Mouse (Mus musculus) stomach, postnatal 0 days (tissue): ENCODE data around the gene Ankrd12.

Source experiments
- CTCF ChIP-seq: IDR thresholded peaks from 2 replicates; pipeline ENCODE4 v1.5.1; 2016; ENCODE audit warnings: antibody characterized with exemption, low read depth, mild to moderate bottlenecking, moderate library complexity
- EP300 ChIP-seq: optimal IDR thresholded peaks from 2 replicates; pipeline ENCODE3; 2016; ENCODE audit warnings: antibody characterized with exemption

GRCm38 (mm10) chr17:66073971-66074370 is 2.9 kb downstream of the Ankrd12 start:
- TF ChIP-seq EP300, result no peak
- no peak for TF ChIP-seq CTCF
